Mouse (Mus musculus) liver (tissue): ENCODE data around the gene Gls.

Experiments
- DNase-seq: peaks from one replicate; pipeline ENCODE4 v3.0.0-alpha.2; 2020; ENCODE audit warnings: mixed read lengths

The Gls gene

GRCm38 (mm10) chr1:52242270-52242669, 9.2 kb upstream of the Gls start:
- DNase-seq, result no peak

- DNase-seq, result no peak
These were observed 279 bp downstream of the Gls start for GRCm38 (mm10) chr1:52232766-52233140.

- DNase-seq, result peak; percentile 72
These were observed 880 bp downstream of the Gls start for GRCm38 (mm10) chr1:52231939-52232765.

- DNase-seq, result no peak
These were observed 2.6 kb downstream of the Gls start for GRCm38 (mm10) chr1:52230404-52230803.

- DNase-seq, result no peak
These were observed 4.9 kb downstream of the Gls start for GRCm38 (mm10) chr1:52228178-52228577.

- no peak for DNase-seq
These were observed 6.6 kb downstream of the Gls start for GRCm38 (mm10) chr1:52226416-52226815.

GRCm38 (mm10) chr1:52216766-52217165, 16.3 kb downstream of the Gls start:
- no peak for DNase-seq

GRCm38 (mm10) chr1:52182992-52183391, 50.0 kb downstream of the Gls start:
- DNase-seq, result no peak

GRCm38 (mm10) chr1:52181994-52182393, 51.0 kb downstream of the Gls start:
- DNase-seq, result no peak

- DNase-seq, result no peak
These were observed 53.0 kb downstream of the Gls start for GRCm38 (mm10) chr1:52179939-52180568.

GRCm38 (mm10) chr1:52176999-52177398, 56.0 kb downstream of the Gls start:
- DNase-seq, result no peak

- DNase-seq, result no peak
These were observed 57.0 kb downstream of the Gls start for GRCm38 (mm10) chr1:52175983-52176382.

GRCm38 (mm10) chr1:52175321-52175720, 57.7 kb downstream of the Gls start:
- DNase-seq, result no peak

- DNase-seq, result no peak
These were observed 61.8 kb downstream of the Gls start for GRCm38 (mm10) chr1:52171271-52171670.

GRCm38 (mm10) chr1:52170747-52171146, 62.3 kb downstream of the Gls start:
- no peak for DNase-seq

GRCm38 (mm10) chr1:52170057-52170456, 63.0 kb downstream of the Gls start:
- DNase-seq, result peak; percentile 56

- peak; percentile 14 for DNase-seq
These were observed 66.3 kb downstream of the Gls start for GRCm38 (mm10) chr1:52166652-52167220.

- DNase-seq, result no peak
These were observed 69.2 kb downstream of the Gls start for GRCm38 (mm10) chr1:52163707-52164457.

GRCm38 (mm10) chr1:52161151-52161550, 71.9 kb downstream of the Gls start:
- DNase-seq, result no peak

GRCm38 (mm10) chr1:52158490-52159381, 74.3 kb downstream of the Gls start:
- DNase-seq, result no peak

- no peak for DNase-seq
These were observed 75.0 kb downstream of the Gls start for GRCm38 (mm10) chr1:52158040-52158439.

GRCm38 (mm10) chr1:52156351-52156750, 76.7 kb downstream of the Gls start:
- no peak for DNase-seq
